Mouse (Mus musculus): ENCODE measurements around the gene Ier3. TPM values are rescaled to one million over a fixed set of nuclear protein-coding genes. Genes with fewer than 3 reads are reported as not detected.

Ier3 gene
- polyA plus RNA-seq, 1 experiment from 2014 or later = 149 TPM

- in situ Hi-C loops (cut with MboI; ENCODE audit: low pct_unique_long_range_greater_than_20kb) = no loop called here
- ChIA-PET CTCF (interaction anchor here (1.5 kb wide), 1 partner anchor 13 kb away, joined by 3 read pairs; the partner anchor contains the start of gene Flot1), POLR2A (interaction anchor here (0.6 to 0.8 kb wide), 2 partner anchors 27 to 59 kb away, joined by 3 to 4 read pairs; no protein-coding TSS in a partner anchor)
- TF ChIP-seq CTCF (IDR thresholded peaks at IDR 0.05) = no peak
- DNase-seq (ENCODE audit: low read depth, low spot score) (no peak), ATAC-seq (no peak)
- no peaks in the 10 kb centered on the region for H3K27me3 ChIP-seq
Observed at GRCm38 (mm10) chr17:35809395-35809794, 12.1 kb upstream of the Ier3 start.

- no peaks in the 10 kb centered on the region for H3K27me3 ChIP-seq
- DNase-seq (ENCODE audit: low read depth, low spot score) (no peak), ATAC-seq (no peak)
- CTCF ChIA-PET = interaction anchor here (0.7 to 1.8 kb wide), 5 partner anchors 10 to 85 kb away, joined by 3 to 5 read pairs (median 3); no protein-coding TSS in a partner anchor
- no peak for TF ChIP-seq CTCF (IDR thresholded peaks at IDR 0.05)
- POLR2A ChIA-PET = interaction anchor here (1.0 to 1.2 kb wide), 2 partner anchors 11 to 27 kb away, joined by 3 to 4 read pairs; partner anchors contain the start of gene Ier3
- in situ Hi-C loops (cut with MboI; ENCODE audit: low pct_unique_long_range_greater_than_20kb) = loop anchor here (5.0 kb wide), 1 partner anchor 34 kb away; no protein-coding TSS in a partner anchor
Observed at GRCm38 (mm10) chr17:35810900-35811648, 10.4 kb upstream of the Ier3 start.

GRCm38 (mm10) chr17:35812307-35812706 lies 9.2 kb upstream of the Ier3 start:
- ATAC-seq = no peak
- H3K27me3 ChIP-seq = no peaks in the 10 kb centered on the region
- in situ Hi-C loops (cut with MboI; ENCODE audit: low pct_unique_long_range_greater_than_20kb) = loop anchor here (5.0 kb wide), 1 partner anchor 35 kb away; no protein-coding TSS in a partner anchor
- ChIA-PET POLR2A (interaction anchor here (1.2 to 2.9 kb wide), 5 partner anchors 8 to 41 kb away, joined by 3 to 31 read pairs (median 6); partner anchors contain the start of genes Flot1 and Ier3), CTCF (interaction anchor here (1.1 to 3.1 kb wide), 7 partner anchors 8 to 86 kb away, joined by 3 to 13 read pairs (median 4); partner anchors contain the start of gene Flot1)
- no peak for DNase-seq (ENCODE audit: low read depth, low spot score)
- TF ChIP-seq CTCF (IDR thresholded peaks at IDR 0.05) = no peak

GRCm38 (mm10) chr17:35812736-35813135 lies 8.7 kb upstream of the Ier3 start:
- H3K27me3 ChIP-seq = no peaks in the 10 kb centered on the region
- in situ Hi-C loops (cut with MboI; ENCODE audit: low pct_unique_long_range_greater_than_20kb) = loop anchor here (5.0 kb wide), 1 partner anchor 35 kb away; no protein-coding TSS in a partner anchor
- CTCF ChIA-PET = interaction anchor here (0.8 to 3.1 kb wide), 9 partner anchors 8 to 87 kb away, joined by 3 to 13 read pairs (median 4); partner anchors contain the start of genes Flot1 and Ier3
- POLR2A ChIA-PET = interaction anchor here (0.9 to 2.9 kb wide), 5 partner anchors 8 to 42 kb away, joined by 3 to 31 read pairs (median 6); partner anchors contain the start of genes Flot1 and Ier3
- ATAC-seq (peak; percentile 73), DNase-seq (ENCODE audit: low read depth, low spot score) (no peak)
- no peak for TF ChIP-seq CTCF (IDR thresholded peaks at IDR 0.05)

- H3K27me3 ChIP-seq = no peaks in the 10 kb centered on the region
- CTCF ChIA-PET = interaction anchor here (0.8 to 3.1 kb wide), 9 partner anchors 8 to 87 kb away, joined by 3 to 13 read pairs (median 4); partner anchors contain the start of genes Flot1 and Ier3
- ATAC-seq (peak; percentile 83), DNase-seq (ENCODE audit: low read depth, low spot score) (peak; percentile 100)
- no peak for TF ChIP-seq CTCF (IDR thresholded peaks at IDR 0.05)
- in situ Hi-C loops (cut with MboI; ENCODE audit: low pct_unique_long_range_greater_than_20kb) = loop anchor here (5.0 kb wide), 1 partner anchor 36 kb away; no protein-coding TSS in a partner anchor
- POLR2A ChIA-PET = interaction anchor here (0.9 to 2.9 kb wide), 5 partner anchors 9 to 42 kb away, joined by 3 to 31 read pairs (median 6); partner anchors contain the start of genes Flot1 and Ier3
Observed at GRCm38 (mm10) chr17:35813245-35813647, 8.2 kb upstream of the Ier3 start.

GRCm38 (mm10) chr17:35813653-35814052 lies 7.8 kb upstream of the Ier3 start:
- peak; percentile 12 for ATAC-seq
- DNase-seq (ENCODE audit: low read depth, low spot score) = no peak
- TF ChIP-seq CTCF (IDR thresholded peaks at IDR 0.05) = no peak
- no peaks in the 10 kb centered on the region for H3K27me3 ChIP-seq
- in situ Hi-C loops (cut with MboI; ENCODE audit: low pct_unique_long_range_greater_than_20kb) = loop anchor here (5.0 kb wide), 1 partner anchor 36 kb away; no protein-coding TSS in a partner anchor
- POLR2A ChIA-PET = interaction anchor here (0.9 to 2.9 kb wide), 5 partner anchors 9 to 43 kb away, joined by 3 to 31 read pairs (median 6); partner anchors contain the start of genes Flot1 and Ier3
- CTCF ChIA-PET = interaction anchor here (1.0 to 3.1 kb wide), 6 partner anchors 9 to 77 kb away, joined by 3 to 13 read pairs (median 4); partner anchors contain the start of gene Flot1

- H3K27me3 ChIP-seq = no peaks in the 10 kb centered on the region
- DNase-seq (ENCODE audit: low read depth, low spot score) (no peak), ATAC-seq (no peak)
- CTCF ChIA-PET = interaction anchor here (3.1 to 3.5 kb wide), 2 partner anchors 38 to 75 kb away, joined by 13 to 14 read pairs; no protein-coding TSS in a partner anchor
- TF ChIP-seq CTCF (IDR thresholded peaks at IDR 0.05) = no peak
- POLR2A ChIA-PET = interaction anchor here (0.8 to 2.9 kb wide), 3 partner anchors 8 to 56 kb away, joined by 3 to 31 read pairs (median 3); partner anchors contain the start of genes Flot1 and Ier3
- in situ Hi-C loops (cut with MboI; ENCODE audit: low pct_unique_long_range_greater_than_20kb) = loop anchor here (5.0 kb wide), 1 partner anchor 37 kb away; no protein-coding TSS in a partner anchor
Observed at GRCm38 (mm10) chr17:35814678-35815077, 6.8 kb upstream of the Ier3 start.

- CTCF ChIA-PET = interaction anchor here (0.7 to 3.5 kb wide), 4 partner anchors 13 to 77 kb away, joined by 3 to 14 read pairs (median 3); no protein-coding TSS in a partner anchor
- no peak for ATAC-seq
- H3K27me3 ChIP-seq = no peaks in the 10 kb centered on the region
- POLR2A ChIA-PET = interaction anchor here (0.9 kb wide), 1 partner anchor 22 kb away, joined by 3 read pairs; no protein-coding TSS in a partner anchor
- in situ Hi-C loops (cut with MboI; ENCODE audit: low pct_unique_long_range_greater_than_20kb) = no loop called here
- no peak for TF ChIP-seq CTCF (IDR thresholded peaks at IDR 0.05)
- DNase-seq (ENCODE audit: low read depth, low spot score) = no peak
Observed at GRCm38 (mm10) chr17:35815836-35816235, 5.6 kb upstream of the Ier3 start.

GRCm38 (mm10) chr17:35816686-35817085 lies 4.8 kb upstream of the Ier3 start:
- TF ChIP-seq CTCF (IDR thresholded peaks at IDR 0.05) = no peak
- in situ Hi-C loops (cut with MboI; ENCODE audit: low pct_unique_long_range_greater_than_20kb) = no loop called here
- CTCF ChIA-PET = interaction anchor here (3.5 kb wide), 1 partner anchor 77 kb away, joined by 14 read pairs; no protein-coding TSS in a partner anchor
- ATAC-seq (no peak), DNase-seq (ENCODE audit: low read depth, low spot score) (no peak)
- no peaks in the 10 kb centered on the region for H3K27me3 ChIP-seq
- POLR2A ChIA-PET = no interaction called here

GRCm38 (mm10) chr17:35817226-35817625 lies 4.3 kb upstream of the Ier3 start:
- in situ Hi-C loops (cut with MboI; ENCODE audit: low pct_unique_long_range_greater_than_20kb) = no loop called here
- TF ChIP-seq CTCF (IDR thresholded peaks at IDR 0.05) = no peak
- H3K27me3 ChIP-seq = no peaks in the 10 kb centered on the region
- CTCF ChIA-PET = interaction anchor here (1.2 to 3.5 kb wide), 2 partner anchors 16 to 78 kb away, joined by 4 to 14 read pairs; no protein-coding TSS in a partner anchor
- POLR2A ChIA-PET = no interaction called here
- DNase-seq (ENCODE audit: low read depth, low spot score) (no peak), ATAC-seq (no peak)

Data from Patski (cell line).